Mouse (Mus musculus) neural tube, embryonic 13.5 days (tissue): ENCODE measurements at regions not wholly inside any gene's neighbourhood (a gene's known extent, or its start where the extent isn't known, plus 50 kb on each side); places are given as distances from the start of the nearest gene placed in this dataset.

Experiments
- ATAC-seq: fragments of 200-750 bp; cut with Nextera tagmentation; 2 replicates; pipeline ENCODE4 v1.8.0; 2017; ENCODE audit warnings: low read depth, mild to moderate bottlenecking, moderate TSS enrichment, moderate library complexity
- H3K27ac ChIP-seq: fragments of 300-500 bp; sonication (generic); replicated peaks from 2 replicates; pipeline ENCODE4 v1.5.1; 2015; ENCODE audit warnings: moderate library complexity, mild to moderate bottlenecking, inconsistent platforms
- H3K27me3 ChIP-seq: fragments of 300-500 bp; sonication (generic); 2 replicates; pipeline ENCODE4 v1.6.1; 2015; ENCODE audit warnings: mild to moderate bottlenecking, inconsistent platforms
- H3K36me3 ChIP-seq: fragments of 300-500 bp; sonication (generic); 2 replicates; pipeline ENCODE4 v1.6.1; 2015; ENCODE audit warnings: mild to moderate bottlenecking, inconsistent platforms
- H3K4me1 ChIP-seq: fragments of 300-500 bp; sonication (generic); replicated peaks from 2 replicates; pipeline ENCODE4 v1.6.1; 2015; ENCODE audit warnings: inconsistent platforms
- H3K4me2 ChIP-seq: fragments of 300-500 bp; sonication (generic); 2 replicates; pipeline ENCODE4 v1.6.1; 2015; ENCODE audit warnings: inconsistent platforms, mild to moderate bottlenecking, moderate library complexity
- H3K4me3 ChIP-seq: fragments of 300-500 bp; sonication (generic); 2 replicates; pipeline ENCODE4 v1.5.1; 2015; ENCODE audit warnings: mild to moderate bottlenecking, inconsistent platforms
- H3K9ac ChIP-seq: fragments of 300-500 bp; sonication (generic); 2 replicates; pipeline ENCODE4 v1.6.1; 2015; ENCODE audit warnings: moderate library complexity, mild to moderate bottlenecking, inconsistent platforms
- H3K9me3 ChIP-seq: fragments of 300-500 bp; sonication (generic); 2 replicates; pipeline ENCODE4 v1.6.1; 2016; ENCODE audit warnings: inconsistent platforms
- WGBS: fragments of 180-500 bp; shearing (Covaris S2); methylation state at CpG from one replicate; pipeline ENCODE4 v1.1.7; 2015; 5-methylcytosine and 5-hydroxymethylcytosine counted together

GRCm38 (mm10) chr14:89034390-89034789, 563.2 kb upstream of the Pcdh20 start:
- ATAC-seq = no peak
- no peaks in the 10 kb centered on the region for H3K27me3 ChIP-seq
- H3K9ac ChIP-seq = no peak overlapping the region

GRCm38 (mm10) chr14:89011440-89011839, 540.2 kb upstream of the Pcdh20 start:
- WGBS = 88% methylated on average over 2 of the region's 2 CpGs
- H3K27me3 ChIP-seq = no peaks in the 10 kb centered on the region
- no peak overlapping the region for H3K4me3 ChIP-seq
- H3K27ac ChIP-seq = no peak overlapping the region
- no peaks in the 10 kb centered on the region for H3K4me1 ChIP-seq
- no peak overlapping the region for H3K4me2 ChIP-seq
- no peak for ATAC-seq
- H3K36me3 ChIP-seq = no peaks in the 10 kb centered on the region
- H3K9me3 ChIP-seq = no peaks in the 10 kb centered on the region
- H3K9ac ChIP-seq = no peak overlapping the region

More at GRCm38 (mm10) chr14:89034390-89034789, 563.2 kb upstream of the Pcdh20 start:
- Histone ChIP-seq H3K4me2 (no peak overlapping the region), H3K27ac (no peak overlapping the region), H3K36me3 (no peaks in the 10 kb centered on the region), H3K9me3 (peaks cover 4% of the 10 kb centered on the region; the same call in 1 of the 2 replicates), H3K4me1 (no peaks in the 10 kb centered on the region), H3K4me3 (no peak overlapping the region)

- Histone ChIP-seq H3K9ac (no peak overlapping the region), H3K4me3 (no peak overlapping the region), H3K36me3 (no peaks in the 10 kb centered on the region), H3K9me3 (no peaks in the 10 kb centered on the region), H3K27ac (no peak overlapping the region), H3K27me3 (no peaks in the 10 kb centered on the region), H3K4me2 (no peak overlapping the region), H3K4me1 (no peaks in the 10 kb centered on the region)
- 19% methylated on average over 1 of the region's 1 CpGs for WGBS
- no peak for ATAC-seq
These were observed 538.5 kb upstream of the Pcdh20 start for GRCm38 (mm10) chr14:89009648-89010047.

GRCm38 (mm10) chr14:88981895-88982294, 510.7 kb upstream of the Pcdh20 start:
- Histone ChIP-seq H3K4me2 (no peak overlapping the region), H3K27me3 (no peaks in the 10 kb centered on the region), H3K36me3 (no peaks in the 10 kb centered on the region), H3K9me3 (no peaks in the 10 kb centered on the region), H3K9ac (no peak overlapping the region), H3K4me1 (no peaks in the 10 kb centered on the region), H3K27ac (no peak overlapping the region), H3K4me3 (no peak overlapping the region)
- ATAC-seq = no peak
- WGBS = 15% methylated on average over 6 of the region's 6 CpGs

GRCm38 (mm10) chr14:88976007-88976406, 504.8 kb upstream of the Pcdh20 start:
- H3K9me3 ChIP-seq = no peaks in the 10 kb centered on the region
- ATAC-seq = no peak
- no peaks in the 10 kb centered on the region for H3K27me3 ChIP-seq
- H3K36me3 ChIP-seq = no peaks in the 10 kb centered on the region
- H3K4me2 ChIP-seq = no peak overlapping the region
- 82% methylated on average over 1 of the region's 1 CpGs for WGBS
- no peak overlapping the region for H3K9ac ChIP-seq
- no peaks in the 10 kb centered on the region for H3K4me1 ChIP-seq
- no peak overlapping the region for H3K27ac ChIP-seq
- H3K4me3 ChIP-seq = no peak overlapping the region

- no peak overlapping the region for H3K4me2 ChIP-seq
- H3K36me3 ChIP-seq = no peaks in the 10 kb centered on the region
- H3K4me3 ChIP-seq = no peak overlapping the region
- ATAC-seq = no peak
- no peaks in the 10 kb centered on the region for H3K27me3 ChIP-seq
- no peak overlapping the region for H3K9ac ChIP-seq
- no peaks in the 10 kb centered on the region for H3K9me3 ChIP-seq
- H3K27ac ChIP-seq = no peak overlapping the region
- H3K4me1 ChIP-seq = no peaks in the 10 kb centered on the region
- 61% methylated on average over 1 of the region's 1 CpGs for WGBS
These were observed 463.4 kb upstream of the Pcdh20 start for GRCm38 (mm10) chr14:88934569-88934968.
